Mouse (Mus musculus): ENCODE data around the gene Zg16.

DNA sequence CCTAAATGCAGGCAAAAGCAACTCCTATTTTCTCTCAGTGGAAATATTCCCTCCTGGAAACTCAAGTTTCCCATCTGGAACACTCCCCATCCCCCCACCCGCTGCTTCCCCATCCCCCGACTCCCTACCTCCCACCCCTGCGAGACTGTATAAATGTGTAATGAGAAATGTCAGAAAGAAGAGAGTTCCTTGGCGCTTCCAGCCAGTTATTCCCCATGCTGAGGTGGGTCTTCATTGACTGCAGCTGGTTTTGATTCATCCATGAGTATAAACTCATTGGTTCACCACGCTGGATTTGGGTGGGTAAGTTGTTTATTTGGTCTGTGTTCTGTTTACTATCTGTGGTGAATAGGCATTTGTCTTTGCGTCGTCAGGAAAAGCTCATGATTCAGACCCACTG lies 9.3 kb upstream of the Zg16 start:
- no peak for TF ChIP-seq CTCF (IDR thresholded peaks at IDR 0.05; ENCODE audit: borderline replicate concordance, control insufficient read depth, extremely low read depth, insufficient read depth, low read length, poor library complexity)
- TF ChIP-seq POLR2A (IDR thresholded peaks at IDR 0.05; ENCODE audit: control insufficient read depth, extremely low read depth, insufficient read depth, low read length, poor library complexity) = no peak
